Mouse (Mus musculus): ENCODE measurements around the gene Pram1. TPM values are rescaled to one million over a fixed set of nuclear protein-coding genes. Genes with fewer than 3 reads are reported as not detected.

Gene Pram1
- polyA plus RNA-seq, 1 experiment from 2014 or later, result 0.99 TPM

GRCm38 (mm10) chr17:33629487-33630125, 8.2 kb upstream of the Pram1 start:
- H3K4me1 ChIP-seq, result peaks cover 21% of the 10 kb centered on the region
- no peaks in the 10 kb centered on the region for H3K27me3 ChIP-seq
- H3K9ac ChIP-seq, result peak overlapping the region; percentile 73
- peak overlapping the region; percentile 84 for H3K4me3 ChIP-seq (replicated peaks)
- no peaks in the 10 kb centered on the region for H3K9me3 ChIP-seq (replicated peaks)
- H3K27ac ChIP-seq (replicated peaks), result peak overlapping the region; percentile 100
- peaks cover 19% of the 10 kb centered on the region for H3K36me3 ChIP-seq
- WGBS, result 63% methylated on average over 12 of the region's 12 CpGs
- ATAC-seq (ENCODE audit: insufficient number of reproducible peaks, low FRiP score, low TSS enrichment, low read depth), result no peak
- H3K4me2 ChIP-seq (replicated peaks), result peak overlapping the region; percentile 80

GRCm38 (mm10) chr17:33630171-33630895, 7.5 kb upstream of the Pram1 start:
- Histone ChIP-seq H3K4me3 (replicated peaks) (no peak overlapping the region), H3K27me3 (no peaks in the 10 kb centered on the region), H3K9me3 (replicated peaks) (no peaks in the 10 kb centered on the region), H3K27ac (replicated peaks) (0 out of 2 replicates have a peak overlapping the region, but pooled peaks have one; percentile 44), H3K36me3 (peaks cover 19% of the 10 kb centered on the region), H3K4me2 (replicated peaks) (peak overlapping the region; percentile 80), H3K9ac (no peak overlapping the region), H3K4me1 (peaks cover 21% of the 10 kb centered on the region)
- 67% methylated on average over 13 of the region's 13 CpGs for whole genome bisulfite sequencing
- ATAC-seq (ENCODE audit: insufficient number of reproducible peaks, low FRiP score, low TSS enrichment, low read depth), result no peak

- ATAC-seq (ENCODE audit: insufficient number of reproducible peaks, low FRiP score, low TSS enrichment, low read depth), result no peak
- Histone ChIP-seq H3K27ac (replicated peaks) (no peak overlapping the region), H3K9ac (no peak overlapping the region), H3K4me2 (replicated peaks) (no peak overlapping the region), H3K27me3 (no peaks in the 10 kb centered on the region), H3K36me3 (peaks cover 19% of the 10 kb centered on the region), H3K4me3 (replicated peaks) (no peak overlapping the region), H3K4me1 (peaks cover 21% of the 10 kb centered on the region), H3K9me3 (replicated peaks) (no peaks in the 10 kb centered on the region)
- 95% methylated on average over 9 of the region's 9 CpGs for WGBS
Measured at GRCm38 (mm10) chr17:33631236-33631635, 6.6 kb upstream of the Pram1 start.

GRCm38 (mm10) chr17:33631796-33632195, 6.1 kb upstream of the Pram1 start:
- Histone ChIP-seq H3K27ac (replicated peaks) (no peak overlapping the region), H3K9me3 (replicated peaks) (no peaks in the 10 kb centered on the region), H3K36me3 (peaks cover 19% of the 10 kb centered on the region), H3K27me3 (no peaks in the 10 kb centered on the region), H3K4me1 (peaks cover 21% of the 10 kb centered on the region), H3K4me2 (replicated peaks) (no peak overlapping the region), H3K9ac (no peak overlapping the region), H3K4me3 (replicated peaks) (no peak overlapping the region)
- WGBS, result 77% methylated on average over 5 of the region's 5 CpGs
- no peak for ATAC-seq (ENCODE audit: insufficient number of reproducible peaks, low FRiP score, low TSS enrichment, low read depth)

- no peak overlapping the region for H3K4me2 ChIP-seq (replicated peaks)
- peaks cover 11% of the 10 kb centered on the region; the same call in 1 of the 2 replicates for H3K36me3 ChIP-seq
- H3K27me3 ChIP-seq, result no peaks in the 10 kb centered on the region
- no peak overlapping the region for H3K27ac ChIP-seq (replicated peaks)
- H3K4me3 ChIP-seq (replicated peaks), result no peak overlapping the region
- no peak overlapping the region for H3K9ac ChIP-seq
- ATAC-seq (ENCODE audit: insufficient number of reproducible peaks, low FRiP score, low TSS enrichment, low read depth), result no peak
- no peaks in the 10 kb centered on the region for H3K4me1 ChIP-seq
- no peaks in the 10 kb centered on the region for H3K9me3 ChIP-seq (replicated peaks)
- 74% methylated on average over 2 of the region's 2 CpGs for WGBS
Measured at GRCm38 (mm10) chr17:33637038-33637437, 818 bp upstream of the Pram1 start.

GRCm38 (mm10) chr17:33639743-33640142, 1.9 kb downstream of the Pram1 start:
- H3K27ac ChIP-seq (replicated peaks), result no peak overlapping the region
- no peak overlapping the region for H3K9ac ChIP-seq
- H3K27me3 ChIP-seq, result no peaks in the 10 kb centered on the region
- WGBS, result 64% methylated on average over 6 of the region's 6 CpGs
- H3K9me3 ChIP-seq (replicated peaks), result no peaks in the 10 kb centered on the region
- H3K36me3 ChIP-seq, result peaks cover 26% of the 10 kb centered on the region
- no peak overlapping the region for H3K4me2 ChIP-seq (replicated peaks)
- H3K4me1 ChIP-seq, result no peaks in the 10 kb centered on the region
- no peak for ATAC-seq (ENCODE audit: insufficient number of reproducible peaks, low FRiP score, low TSS enrichment, low read depth)
- no peak overlapping the region for H3K4me3 ChIP-seq (replicated peaks)

GRCm38 (mm10) chr17:33644068-33644467, 6.2 kb downstream of the Pram1 start:
- Histone ChIP-seq H3K4me3 (replicated peaks) (no peak overlapping the region), H3K36me3 (peaks cover 61% of the 10 kb centered on the region), H3K9ac (no peak overlapping the region), H3K27me3 (no peaks in the 10 kb centered on the region), H3K4me2 (replicated peaks) (no peak overlapping the region), H3K27ac (replicated peaks) (no peak overlapping the region), H3K9me3 (replicated peaks) (no peaks in the 10 kb centered on the region), H3K4me1 (no peaks in the 10 kb centered on the region)
- 93% methylated on average over 4 of the region's 4 CpGs for WGBS
- ATAC-seq (ENCODE audit: insufficient number of reproducible peaks, low FRiP score, low TSS enrichment, low read depth), result no peak

GRCm38 (mm10) chr17:33645073-33645472, 7.2 kb downstream of the Pram1 start:
- Histone ChIP-seq H3K27ac (replicated peaks) (no peak overlapping the region), H3K36me3 (peaks cover 71% of the 10 kb centered on the region), H3K4me3 (replicated peaks) (no peak overlapping the region), H3K9me3 (replicated peaks) (no peaks in the 10 kb centered on the region), H3K9ac (no peak overlapping the region), H3K4me1 (no peaks in the 10 kb centered on the region), H3K27me3 (no peaks in the 10 kb centered on the region), H3K4me2 (replicated peaks) (no peak overlapping the region)
- ATAC-seq (ENCODE audit: insufficient number of reproducible peaks, low FRiP score, low TSS enrichment, low read depth), result no peak
- whole genome bisulfite sequencing, result 95% methylated on average over 8 of the region's 8 CpGs

GRCm38 (mm10) chr17:33649781-33650475, 12.1 kb downstream of the Pram1 start:
- Histone ChIP-seq H3K4me3 (replicated peaks) (no peak overlapping the region), H3K4me1 (no peaks in the 10 kb centered on the region), H3K9ac (no peak overlapping the region), H3K27me3 (no peaks in the 10 kb centered on the region), H3K36me3 (peaks cover 88% of the 10 kb centered on the region), H3K27ac (replicated peaks) (no peak overlapping the region), H3K9me3 (replicated peaks) (no peaks in the 10 kb centered on the region), H3K4me2 (replicated peaks) (no peak overlapping the region)
- peak; percentile 54; the same call in 1 of the 2 replicates for ATAC-seq (ENCODE audit: insufficient number of reproducible peaks, low FRiP score, low TSS enrichment, low read depth)
- WGBS, result 98% methylated on average over 34 of the region's 34 CpGs

- H3K27ac ChIP-seq (replicated peaks), result no peak overlapping the region
- H3K4me1 ChIP-seq, result 0 out of 2 replicates have a peak, but pooled peaks cover 3% of the 10 kb centered on the region
- H3K9ac ChIP-seq, result no peak overlapping the region
- H3K27me3 ChIP-seq, result no peaks in the 10 kb centered on the region
- peaks cover 46% of the 10 kb centered on the region for H3K36me3 ChIP-seq
- ATAC-seq (ENCODE audit: insufficient number of reproducible peaks, low FRiP score, low TSS enrichment, low read depth), result no peak
- no peak overlapping the region for H3K4me2 ChIP-seq (replicated peaks)
- no peaks in the 10 kb centered on the region for H3K9me3 ChIP-seq (replicated peaks)
- no peak overlapping the region for H3K4me3 ChIP-seq (replicated peaks)
- 83% methylated on average over 3 of the region's 3 CpGs for WGBS
Measured at GRCm38 (mm10) chr17:33666813-33667212, 29.0 kb downstream of the Pram1 start.

- no peak overlapping the region for H3K4me2 ChIP-seq (replicated peaks)
- H3K4me1 ChIP-seq, result 0 out of 2 replicates have a peak, but pooled peaks cover 3% of the 10 kb centered on the region
- peaks cover 28% of the 10 kb centered on the region for H3K36me3 ChIP-seq
- H3K9ac ChIP-seq, result no peak overlapping the region
- H3K9me3 ChIP-seq (replicated peaks), result no peaks in the 10 kb centered on the region
- ATAC-seq (ENCODE audit: insufficient number of reproducible peaks, low FRiP score, low TSS enrichment, low read depth), result no peak
- H3K4me3 ChIP-seq (replicated peaks), result no peak overlapping the region
- no peaks in the 10 kb centered on the region for H3K27me3 ChIP-seq
- no peak overlapping the region for H3K27ac ChIP-seq (replicated peaks)
- WGBS, result 81% methylated on average over 3 of the region's 3 CpGs
Measured at GRCm38 (mm10) chr17:33669681-33670080, 31.8 kb downstream of the Pram1 start.
